Mouse (Mus musculus) liver, postnatal 0 days (tissue): ENCODE results near the gene Fam20c. TPM values are rescaled to one million over a fixed set of nuclear protein-coding genes. Genes with fewer than 3 reads are reported as not detected.

Source experiments
- ATAC-seq: fragments of 200-750 bp; cut with Nextera tagmentation; 2 replicates; pipeline ENCODE4 v1.8.0; 2017; ENCODE audit warnings: mild to moderate bottlenecking, moderate library complexity
- DNase-seq: peaks from one replicate; pipeline ENCODE4 v3.0.0-alpha.2; 2016
- H3K27ac ChIP-seq: fragments of 300-500 bp; sonication (generic); 2 replicates; pipeline ENCODE4 v1.5.1; 2014; ENCODE audit warnings: antibody characterized with exemption, moderate library complexity, mild to moderate bottlenecking, low read depth
- H3K27me3 ChIP-seq: fragments of 300-500 bp; sonication (generic); 2 replicates; pipeline ENCODE4 v1.6.1; 2014; ENCODE audit warnings: low read length, control low read depth, mixed read lengths; ENCODE audit not compliant: insufficient read depth
- H3K36me3 ChIP-seq: fragments of 300-500 bp; sonication (generic); replicated peaks from 2 replicates; pipeline ENCODE4 v1.6.1; 2014; ENCODE audit warnings: mild to moderate bottlenecking, control low read depth, low read length, moderate library complexity, mixed read lengths; ENCODE audit not compliant: insufficient read depth
- H3K4me1 ChIP-seq: fragments of 300-500 bp; sonication (generic); 2 replicates; pipeline ENCODE4 v1.6.1; 2014; ENCODE audit warnings: antibody characterized with exemption, mild to moderate bottlenecking, control low read depth; ENCODE audit not compliant: insufficient read depth
- H3K4me2 ChIP-seq: fragments of 300-500 bp; sonication (generic); 2 replicates; pipeline ENCODE4 v1.6.1; 2014; ENCODE audit warnings: low read depth, mild to moderate bottlenecking, low read length, moderate library complexity, mixed read lengths
- H3K4me3 ChIP-seq: fragments of 300-500 bp; sonication (generic); 2 replicates; pipeline ENCODE4 v1.5.1; 2014; ENCODE audit warnings: low read depth, low read length
- H3K9ac ChIP-seq: fragments of 300-500 bp; sonication (generic); replicated peaks from 2 replicates; pipeline ENCODE4 v1.6.1; 2014; ENCODE audit warnings: mild to moderate bottlenecking, moderate library complexity
- H3K9me3 ChIP-seq: fragments of 300-500 bp; sonication (generic); 2 replicates; pipeline ENCODE4 v1.6.1; 2016; ENCODE audit warnings: mild to moderate bottlenecking, control low read depth, low read length, mixed read lengths
- CTCF ChIP-seq: sonication (generic); IDR thresholded peaks from 2 replicates; pipeline ENCODE4 v1.5.1; 2016; ENCODE audit warnings: antibody characterized with exemption, low read depth
- EP300 ChIP-seq: IDR thresholded peaks from 2 replicates; pipeline ENCODE4 v1.6.1; 2016; ENCODE audit warnings: antibody characterized with exemption, low read depth, mild to moderate bottlenecking
- WGBS: fragments of 180-500 bp; shearing (Covaris S2); extraction: QIAGEN DNeasy Blood & Tissue Kit; methylation state at CpG from one replicate; pipeline ENCODE4 v1.1.7; 2014; ENCODE audit not compliant: insufficient replicate concordance; 5-methylcytosine and 5-hydroxymethylcytosine counted together
- polyA plus RNA-seq: library from polyadenylated mRNA; unstranded; fragments of >200 nt; fragmentation: Nextera tagmentation; extraction: Ambion mirVana; gene quantifications from 2 replicates; pipeline ENCODE4 v1.2.1, GENCODE M21; 2015

Gene Fam20c
- polyA plus RNA-seq, 1 experiment from 2014 or later: 15.3 TPM

- no peaks in the 10 kb centered on the region for H3K27me3 ChIP-seq
- ATAC-seq (no peak), DNase-seq (no peak)
- H3K4me3 ChIP-seq: no peak overlapping the region
- H3K9me3 ChIP-seq: no peaks in the 10 kb centered on the region
- H3K36me3 ChIP-seq: peaks cover 6% of the 10 kb centered on the region
- peaks cover 10% of the 10 kb centered on the region; the same call in 1 of the 2 replicates for H3K4me1 ChIP-seq
- H3K27ac ChIP-seq: no peak overlapping the region
- 64% methylated on average over 5 of the region's 5 CpGs for WGBS
- TF ChIP-seq CTCF (no peak), EP300 (no peak)
- H3K9ac ChIP-seq: no peak overlapping the region
- no peak overlapping the region for H3K4me2 ChIP-seq
Measured at GRCm38 (mm10) chr5:138761836-138762334, 7.6 kb downstream of the Fam20c start.

- DNase-seq (no peak), ATAC-seq (no peak)
- Histone ChIP-seq H3K27ac (no peak overlapping the region), H3K4me1 (peaks cover 10% of the 10 kb centered on the region; the same call in 1 of the 2 replicates), H3K9ac (no peak overlapping the region), H3K4me3 (no peak overlapping the region), H3K4me2 (no peak overlapping the region), H3K36me3 (peaks cover 6% of the 10 kb centered on the region), H3K27me3 (no peaks in the 10 kb centered on the region), H3K9me3 (no peaks in the 10 kb centered on the region)
- 80% methylated on average over 4 of the region's 4 CpGs for WGBS
- TF ChIP-seq EP300: no peak
- TF ChIP-seq CTCF: no peak
Measured at GRCm38 (mm10) chr5:138762361-138762760, 8.0 kb downstream of the Fam20c start.

GRCm38 (mm10) chr5:138764601-138765000 is 10.3 kb downstream of the Fam20c start:
- Histone ChIP-seq H3K9ac (no peak overlapping the region), H3K27me3 (no peaks in the 10 kb centered on the region), H3K4me2 (no peak overlapping the region), H3K9me3 (no peaks in the 10 kb centered on the region), H3K4me3 (no peak overlapping the region), H3K27ac (no peak overlapping the region), H3K36me3 (peaks cover 6% of the 10 kb centered on the region), H3K4me1 (peaks cover 2% of the 10 kb centered on the region; the same call in 1 of the 2 replicates)
- no peak for DNase-seq
- no peak for ATAC-seq
- WGBS: 62% methylated on average over 8 of the region's 8 CpGs
- TF ChIP-seq EP300 (no peak), CTCF (no peak)

GRCm38 (mm10) chr5:138767650-138768049 is 13.3 kb downstream of the Fam20c start:
- no peak overlapping the region for H3K4me2 ChIP-seq
- H3K4me1 ChIP-seq: no peaks in the 10 kb centered on the region
- no peak for ATAC-seq
- WGBS: 82% methylated on average over 11 of the region's 11 CpGs
- H3K27me3 ChIP-seq: no peaks in the 10 kb centered on the region
- DNase-seq: no peak
- no peak overlapping the region for H3K9ac ChIP-seq
- no peak for TF ChIP-seq CTCF
- TF ChIP-seq EP300: no peak
- peaks cover 3% of the 10 kb centered on the region for H3K36me3 ChIP-seq
- no peak overlapping the region for H3K27ac ChIP-seq
- no peaks in the 10 kb centered on the region for H3K9me3 ChIP-seq
- no peak overlapping the region for H3K4me3 ChIP-seq

- peaks cover 3% of the 10 kb centered on the region for H3K36me3 ChIP-seq
- no peaks in the 10 kb centered on the region for H3K9me3 ChIP-seq
- no peaks in the 10 kb centered on the region for H3K27me3 ChIP-seq
- no peak overlapping the region for H3K4me2 ChIP-seq
- 73% methylated on average over 2 of the region's 2 CpGs for WGBS
- no peak overlapping the region for H3K4me3 ChIP-seq
- H3K9ac ChIP-seq: no peak overlapping the region
- no peak overlapping the region for H3K27ac ChIP-seq
- no peak for ATAC-seq
- TF ChIP-seq EP300: no peak
- no peak for TF ChIP-seq CTCF
- no peaks in the 10 kb centered on the region for H3K4me1 ChIP-seq
- DNase-seq: no peak
Measured at GRCm38 (mm10) chr5:138768704-138769103, 14.4 kb downstream of the Fam20c start.

- TF ChIP-seq EP300 (no peak), CTCF (no peak)
- H3K27ac ChIP-seq: no peak overlapping the region
- no peak overlapping the region for H3K4me3 ChIP-seq
- DNase-seq (no peak), ATAC-seq (no peak)
- no peak overlapping the region for H3K4me2 ChIP-seq
- no peaks in the 10 kb centered on the region for H3K4me1 ChIP-seq
- H3K27me3 ChIP-seq: no peaks in the 10 kb centered on the region
- WGBS: 66% methylated on average over 5 of the region's 5 CpGs
- H3K36me3 ChIP-seq: peaks cover 3% of the 10 kb centered on the region
- no peaks in the 10 kb centered on the region for H3K9me3 ChIP-seq
- H3K9ac ChIP-seq: no peak overlapping the region
Measured at GRCm38 (mm10) chr5:138769126-138769525, 14.8 kb downstream of the Fam20c start.

- TF ChIP-seq EP300: no peak
- no peak for TF ChIP-seq CTCF
- 70% methylated on average over 5 of the region's 5 CpGs for WGBS
Measured at GRCm38 (mm10) chr5:138775096-138775495, 20.8 kb downstream of the Fam20c start.

More at GRCm38 (mm10) chr5:138775096-138775495, 20.8 kb downstream of the Fam20c start:
- DNase-seq (no peak), ATAC-seq (peak; percentile 60)
- Histone ChIP-seq H3K4me3 (no peak overlapping the region), H3K27ac (no peak overlapping the region), H3K9me3 (no peaks in the 10 kb centered on the region), H3K27me3 (no peaks in the 10 kb centered on the region), H3K36me3 (no peaks in the 10 kb centered on the region), H3K4me1 (peaks cover 15% of the 10 kb centered on the region), H3K9ac (no peak overlapping the region), H3K4me2 (no peak overlapping the region)
